Mouse (Mus musculus): ENCODE results near the gene a. TPM values are rescaled to one million over a fixed set of nuclear protein-coding genes. Genes with fewer than 3 reads are reported as not detected.

Gene a
- total and polyA plus RNA-seq, 3 experiments = 7.8 to 23.8 (median 10.9) TPM

GRCm38 (mm10) chr2:154782856-154783650, 8.1 kb upstream of the a start:
- Histone ChIP-seq H3K9me3 (replicated peaks; ENCODE audit: low read length) (no peaks in the 10 kb centered on the region), H3K27me3 (replicated peaks) (no peaks in the 10 kb centered on the region), H3K4me3 (replicated peaks in 1 of 3; ENCODE audit: low read depth in 2 of 3, low read length in 2 of 3, poor library complexity in 1 of 3) (no peak overlapping the region), H3K36me3 (replicated peaks in 1 of 2; ENCODE audit: control insufficient read depth in 1 of 2, insufficient read depth in 1 of 2, low read length in 1 of 2) (no peaks in the 10 kb centered on the region), H3K4me1 (ENCODE audit: control insufficient read depth in 1 of 2, insufficient read depth in 2 of 2) (peaks cover 2 to 7% of the 10 kb centered on the region in 2 experiments; a peak in 3 of 4 replicates), H3K27ac (ENCODE audit: insufficient read depth, low read depth) (no peak overlapping the region), H3K4me2 (ENCODE audit: insufficient read depth, low read depth, poor library complexity, severe bottlenecking) (no peak overlapping the region), H3K9ac (ENCODE audit: insufficient read depth, low read depth) (no peak overlapping the region), H3K79me2 (replicated peaks; ENCODE audit: control insufficient read depth, extremely low read depth, insufficient read depth, poor library complexity, severe bottlenecking) (no peaks in the 10 kb centered on the region)
- in situ Hi-C loops (cut with MboI; ENCODE audit: low pct_ligation_motif_present, low pct_unique_long_range_greater_than_20kb, low sequenced_read_pairs) = no loop called here
- dilution Hi-C loops (cut with MboI; ENCODE audit: extremely low pct_ligation_motif_present, extremely low pct_unique_long_range_greater_than_20kb, low sequenced_read_pairs) = no loop called here
- no peak for DNase-seq (ENCODE audit: extremely low read depth)
- TF ChIP-seq USF1 (IDR thresholded peaks at IDR 0.05; ENCODE audit: low read depth, low read length) = no peak
- TF ChIP-seq KAT2A (IDR thresholded peaks at IDR 0.05; ENCODE audit: insufficient replicate concordance, low read length) = no peak
- TF ChIP-seq BHLHE40 (IDR thresholded peaks at IDR 0.05; ENCODE audit: low read depth, low read length) = no peak
- TF ChIP-seq GABPA (IDR thresholded peaks at IDR 0.05; ENCODE audit: insufficient replicate concordance, low read depth, low read length) = no peak
- TF ChIP-seq TBP (conservative IDR thresholded peaks at IDR 0.05; ENCODE audit: low read depth, low read length) = no peak
- no peak for TF ChIP-seq SIN3A (IDR thresholded peaks at IDR 0.05; ENCODE audit: low read length)
- TF ChIP-seq TCF12 (IDR thresholded peaks at IDR 0.05; ENCODE audit: low read depth, low read length) = no peak
- TF ChIP-seq SMC3 (IDR thresholded peaks at IDR 0.05; ENCODE audit: low read depth, low read length) = no peak
- no peak for TF ChIP-seq ZMIZ1 (IDR thresholded peaks at IDR 0.05; ENCODE audit: low read depth, low read length)
- TF ChIP-seq E2F4 (IDR thresholded peaks at IDR 0.05; ENCODE audit: insufficient replicate concordance, low read depth, low read length) = no peak
- no peak for TF ChIP-seq CTCF (conservative IDR thresholded peaks at IDR 0.05 in 1 of 2, IDR thresholded peaks at IDR 0.05 in 1 of 2; ENCODE audit: low read depth in 2 of 2, low read length in 2 of 2)
- no peak for TF ChIP-seq NRF1 (IDR thresholded peaks at IDR 0.05; ENCODE audit: low read depth, low read length)
- TF ChIP-seq POLR2AphosphoS2 (IDR thresholded peaks at IDR 0.05; ENCODE audit: low read depth, low read length) = no peak
- TF ChIP-seq EP300 (IDR thresholded peaks at IDR 0.05; ENCODE audit: low read length) = no peak
- TF ChIP-seq PAX5 (IDR thresholded peaks at IDR 0.05; ENCODE audit: low read length) = no peak
- no peak for TF ChIP-seq RAD21 (IDR thresholded peaks at IDR 0.05; ENCODE audit: low read depth, low read length)
- TF ChIP-seq MYC (IDR thresholded peaks at IDR 0.05; ENCODE audit: low read depth, low read length) = no peak

- Histone ChIP-seq H3K9me3 (replicated peaks; ENCODE audit: low read length) (no peaks in the 10 kb centered on the region), H3K9ac (ENCODE audit: insufficient read depth, low read depth) (no peak overlapping the region), H3K36me3 (replicated peaks in 1 of 2; ENCODE audit: control insufficient read depth in 1 of 2, insufficient read depth in 1 of 2, low read length in 1 of 2) (no peaks in the 10 kb centered on the region), H3K4me1 (ENCODE audit: control insufficient read depth in 1 of 2, insufficient read depth in 2 of 2) (peaks cover 0 to 4% of the 10 kb centered on the region in 2 experiments; a peak in 2 of 4 replicates), H3K27me3 (replicated peaks) (no peaks in the 10 kb centered on the region), H3K79me2 (replicated peaks; ENCODE audit: control insufficient read depth, extremely low read depth, insufficient read depth, poor library complexity, severe bottlenecking) (no peaks in the 10 kb centered on the region), H3K4me2 (ENCODE audit: insufficient read depth, low read depth, poor library complexity, severe bottlenecking) (no peak overlapping the region), H3K27ac (ENCODE audit: insufficient read depth, low read depth) (no peak overlapping the region), H3K4me3 (replicated peaks in 1 of 3; ENCODE audit: low read depth in 2 of 3, low read length in 2 of 3, poor library complexity in 1 of 3) (no peak overlapping the region)
- in situ Hi-C loops (cut with MboI; ENCODE audit: low pct_ligation_motif_present, low pct_unique_long_range_greater_than_20kb, low sequenced_read_pairs) = no loop called here
- DNase-seq (ENCODE audit: extremely low read depth) = no peak
- no peak for TF ChIP-seq CHD2 (IDR thresholded peaks at IDR 0.05; ENCODE audit: low read length)
- no peak for TF ChIP-seq ETS1 (conservative IDR thresholded peaks at IDR 0.05; ENCODE audit: low read depth, low read length)
- no peak for TF ChIP-seq MYC (IDR thresholded peaks at IDR 0.05; ENCODE audit: low read depth, low read length)
- TF ChIP-seq MXI1 (IDR thresholded peaks at IDR 0.05; ENCODE audit: low read depth, low read length) = no peak
- TF ChIP-seq ZKSCAN1 (IDR thresholded peaks at IDR 0.05; ENCODE audit: borderline replicate concordance, low read depth, low read length) = no peak
- TF ChIP-seq BHLHE40 (IDR thresholded peaks at IDR 0.05; ENCODE audit: low read depth, low read length) = no peak
- no peak for TF ChIP-seq TBP (conservative IDR thresholded peaks at IDR 0.05; ENCODE audit: low read depth, low read length)
- no peak for TF ChIP-seq JUND (conservative IDR thresholded peaks at IDR 0.05; ENCODE audit: low read depth, low read length)
- dilution Hi-C loops (cut with MboI; ENCODE audit: extremely low pct_ligation_motif_present, extremely low pct_unique_long_range_greater_than_20kb, low sequenced_read_pairs) = no loop called here
These were observed 5.9 kb upstream of the a start for GRCm38 (mm10) chr2:154785284-154785683.

All from CH12.LX (cell line).